Mouse (Mus musculus) kidney, embryonic 16.5 days (tissue): ENCODE measurements around the gene Pip5k1b. TPM values are rescaled to one million over a fixed set of nuclear protein-coding genes. Genes with fewer than 3 reads are reported as not detected.

Experiments
- ATAC-seq: fragments of 200-750 bp; cut with Nextera tagmentation; 2 replicates; pipeline ENCODE4 v1.8.0; 2017; ENCODE audit warnings: moderate TSS enrichment; ENCODE audit not compliant: low FRiP score, low TSS enrichment
- H3K27ac ChIP-seq: fragments of 300-500 bp; sonication (generic); 2 replicates; pipeline ENCODE4 v1.5.1; 2014; ENCODE audit warnings: low read length
- H3K27me3 ChIP-seq: fragments of 300-500 bp; sonication (generic); 2 replicates; pipeline ENCODE4 v1.6.1; 2014; ENCODE audit warnings: low read length, control low read depth, mixed read lengths; ENCODE audit not compliant: insufficient read depth
- H3K36me3 ChIP-seq: fragments of 300-500 bp; sonication (generic); 2 replicates; pipeline ENCODE4 v1.6.1; 2014; ENCODE audit warnings: low read length, control low read depth, mixed read lengths; ENCODE audit not compliant: insufficient read depth
- H3K4me1 ChIP-seq: fragments of 300-500 bp; sonication (generic); 2 replicates; pipeline ENCODE4 v1.6.1; 2014; ENCODE audit warnings: low read length, control low read depth, mixed read lengths; ENCODE audit not compliant: insufficient read depth
- H3K4me2 ChIP-seq: fragments of 300-500 bp; sonication (generic); replicated peaks from 2 replicates; pipeline ENCODE4 v1.6.1; 2014; ENCODE audit warnings: low read depth, low read length
- H3K4me3 ChIP-seq: fragments of 300-500 bp; sonication (generic); 2 replicates; pipeline ENCODE4 v1.5.1; 2014; ENCODE audit warnings: mild to moderate bottlenecking, low read length
- H3K9ac ChIP-seq: fragments of 300-500 bp; sonication (generic); replicated peaks from 2 replicates; pipeline ENCODE4 v1.6.1; 2014; ENCODE audit warnings: low read length
- H3K9me3 ChIP-seq: fragments of 300-500 bp; sonication (generic); 2 replicates; pipeline ENCODE4 v1.6.1; 2016; ENCODE audit warnings: low read length, control low read depth
- WGBS: fragments of 180-500 bp; shearing (Covaris S2); extraction: QIAGEN DNeasy Blood & Tissue Kit; methylation state at CpG from one replicate; pipeline ENCODE4 v1.1.7; 2014; 5-methylcytosine and 5-hydroxymethylcytosine counted together
- polyA plus RNA-seq: library from polyadenylated mRNA; unstranded; fragments of >200 nt; fragmentation: Nextera tagmentation; extraction: Ambion mirVana; gene quantifications from 2 replicates; pipeline ENCODE4 v1.2.1, GENCODE M21; 2015

The Pip5k1b gene
- polyA plus RNA-seq, 1 experiment from 2014 or later = 2.2 TPM

- Histone ChIP-seq H3K9ac (no peak overlapping the region), H3K27ac (peak overlapping the region; percentile 43), H3K4me3 (no peak overlapping the region; the same call in 1 of the 2 replicates), H3K36me3 (no peaks in the 10 kb centered on the region), H3K4me1 (0 out of 2 replicates have a peak, but pooled peaks cover 7% of the 10 kb centered on the region), H3K4me2 (peak overlapping the region; percentile 42), H3K27me3 (no peaks in the 10 kb centered on the region), H3K9me3 (no peaks in the 10 kb centered on the region)
- 45% methylated on average over 19 of the region's 19 CpGs for WGBS
- peak; percentile 89 for ATAC-seq
Observed at GRCm38 (mm10) chr19:24371763-24372640, 183.7 kb downstream of the Pip5k1b start.

DNA sequence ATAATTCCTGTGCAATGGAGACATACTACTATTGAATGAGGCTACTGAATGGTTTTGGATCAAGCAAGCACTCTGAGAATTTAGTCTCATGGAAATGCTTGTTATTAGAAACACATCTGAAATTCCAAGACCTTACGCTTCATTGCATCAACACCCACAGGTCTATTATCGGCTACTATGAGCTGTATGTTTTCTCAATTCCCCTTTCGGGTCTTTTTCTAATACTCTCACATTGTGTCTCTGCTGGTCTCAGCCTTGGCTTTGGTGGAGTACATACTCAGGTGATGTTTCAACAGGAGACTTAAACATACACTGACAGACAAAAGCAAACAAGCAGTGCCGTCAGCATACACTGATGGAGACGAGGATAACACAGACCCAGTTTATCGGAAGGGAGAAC lies 187.3 kb downstream of the Pip5k1b start:
- H3K9me3 ChIP-seq = no peaks in the 10 kb centered on the region
- WGBS = 79% methylated on average over 6 of the region's 6 CpGs
- no peak overlapping the region for H3K27ac ChIP-seq
- H3K4me1 ChIP-seq = 0 out of 2 replicates have a peak, but pooled peaks cover 7% of the 10 kb centered on the region
- H3K36me3 ChIP-seq = no peaks in the 10 kb centered on the region
- no peak overlapping the region for H3K9ac ChIP-seq
- ATAC-seq = no peak
- H3K27me3 ChIP-seq = no peaks in the 10 kb centered on the region
- no peak overlapping the region for H3K4me3 ChIP-seq
- H3K4me2 ChIP-seq = no peak overlapping the region

DNA sequence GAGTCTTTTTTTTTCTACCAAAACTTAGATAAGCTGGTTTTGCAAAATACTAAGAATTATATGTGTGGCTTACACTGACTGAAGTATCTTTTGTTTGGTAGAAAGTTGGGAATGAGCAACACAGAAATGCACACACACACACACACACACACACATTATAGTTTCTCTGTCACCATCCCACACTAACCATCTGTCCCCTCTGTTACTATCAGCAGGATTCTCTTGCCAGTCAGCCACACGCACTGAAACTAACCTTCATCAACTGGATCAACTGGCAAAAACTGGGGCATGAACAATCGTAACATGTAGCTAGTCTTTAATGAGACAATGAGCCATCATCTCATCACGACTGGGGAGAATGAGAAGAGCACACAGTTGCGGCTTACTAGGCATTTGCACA lies 187.9 kb downstream of the Pip5k1b start:
- Histone ChIP-seq H3K36me3 (no peaks in the 10 kb centered on the region), H3K4me3 (no peak overlapping the region), H3K4me1 (peaks cover 11% of the 10 kb centered on the region; the same call in 1 of the 2 replicates), H3K9ac (no peak overlapping the region), H3K27ac (no peak overlapping the region), H3K27me3 (no peaks in the 10 kb centered on the region), H3K4me2 (no peak overlapping the region), H3K9me3 (no peaks in the 10 kb centered on the region)
- WGBS = 88% methylated on average over 4 of the region's 4 CpGs
- no peak for ATAC-seq

DNA sequence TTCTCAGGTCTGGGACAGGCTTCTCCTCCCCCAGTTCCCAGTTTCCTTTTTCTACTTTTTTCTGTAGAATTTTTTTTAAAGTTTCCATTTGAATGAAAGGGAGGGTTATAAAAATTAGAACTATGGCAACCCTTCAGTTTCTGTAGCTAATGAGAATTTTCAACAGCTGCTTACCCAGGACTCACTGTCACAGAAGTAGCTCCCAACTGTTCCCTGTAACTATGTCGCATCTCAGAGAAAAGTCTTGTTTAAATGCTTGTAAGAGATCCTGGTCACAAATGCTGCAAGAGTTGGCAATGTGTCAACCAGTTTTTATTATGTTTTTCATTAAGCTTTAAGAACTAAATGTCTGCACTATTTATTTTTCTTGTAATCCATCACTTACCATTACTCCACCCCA lies 188.9 kb downstream of the Pip5k1b start:
- 59% methylated on average over 1 of the region's 1 CpGs for WGBS

GRCm38 (mm10) chr19:24362626-24363321 lies 192.9 kb downstream of the Pip5k1b start:
- WGBS = 17% methylated on average over 8 of the region's 8 CpGs
- peak overlapping the region; percentile 75 for H3K27ac ChIP-seq
- H3K4me3 ChIP-seq = no peak overlapping the region
- ATAC-seq = peak; percentile 82
- H3K9me3 ChIP-seq = no peaks in the 10 kb centered on the region
- H3K9ac ChIP-seq = no peak overlapping the region
- H3K36me3 ChIP-seq = no peaks in the 10 kb centered on the region
- peaks cover 16% of the 10 kb centered on the region for H3K4me1 ChIP-seq
- H3K27me3 ChIP-seq = no peaks in the 10 kb centered on the region
- H3K4me2 ChIP-seq = peak overlapping the region; percentile 13; the same call in 1 of the 2 replicates

More for the DNA sequence above, 188.9 kb downstream of the Pip5k1b start:
- no peak for ATAC-seq
- Histone ChIP-seq H3K27me3 (no peaks in the 10 kb centered on the region), H3K4me2 (no peak overlapping the region), H3K4me3 (no peak overlapping the region), H3K9ac (no peak overlapping the region), H3K9me3 (no peaks in the 10 kb centered on the region), H3K27ac (no peak overlapping the region), H3K4me1 (peaks cover 13% of the 10 kb centered on the region), H3K36me3 (no peaks in the 10 kb centered on the region)

DNA sequence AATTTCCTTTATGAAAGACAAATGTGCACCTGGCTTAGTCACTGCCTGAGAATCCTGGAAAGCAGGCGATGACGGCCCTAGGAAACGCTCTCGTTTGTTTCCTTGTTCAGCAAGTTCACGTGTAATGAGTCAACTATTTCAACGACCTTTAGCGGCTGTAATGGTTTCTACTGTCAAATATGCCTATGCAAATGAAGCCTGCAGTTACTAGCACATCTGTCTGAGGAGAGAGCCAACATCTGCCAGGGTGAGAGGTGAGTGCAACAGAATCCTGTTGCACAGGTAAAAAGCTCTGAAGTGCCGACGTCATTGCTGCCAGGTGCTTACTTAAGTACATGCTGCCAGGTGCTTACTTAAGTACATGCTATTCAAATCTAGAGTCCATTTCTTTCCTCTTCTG lies 196.4 kb downstream of the Pip5k1b start:
- ATAC-seq = no peak
- Histone ChIP-seq H3K9me3 (no peaks in the 10 kb centered on the region), H3K4me3 (no peak overlapping the region), H3K4me2 (no peak overlapping the region), H3K27me3 (no peaks in the 10 kb centered on the region), H3K4me1 (peaks cover 16% of the 10 kb centered on the region), H3K36me3 (no peaks in the 10 kb centered on the region), H3K27ac (no peak overlapping the region), H3K9ac (no peak overlapping the region)
- 78% methylated on average over 9 of the region's 9 CpGs for WGBS

- Histone ChIP-seq H3K4me1 (no peaks in the 10 kb centered on the region), H3K9me3 (no peaks in the 10 kb centered on the region), H3K27ac (0 out of 2 replicates have a peak overlapping the region, but pooled peaks have one; percentile 10), H3K4me3 (no peak overlapping the region), H3K4me2 (no peak overlapping the region), H3K27me3 (no peaks in the 10 kb centered on the region), H3K36me3 (no peaks in the 10 kb centered on the region), H3K9ac (no peak overlapping the region)
- 68% methylated on average over 5 of the region's 5 CpGs for WGBS
- ATAC-seq = no peak
Observed at GRCm38 (mm10) chr19:24352298-24352959, 203.2 kb downstream of the Pip5k1b start.

DNA sequence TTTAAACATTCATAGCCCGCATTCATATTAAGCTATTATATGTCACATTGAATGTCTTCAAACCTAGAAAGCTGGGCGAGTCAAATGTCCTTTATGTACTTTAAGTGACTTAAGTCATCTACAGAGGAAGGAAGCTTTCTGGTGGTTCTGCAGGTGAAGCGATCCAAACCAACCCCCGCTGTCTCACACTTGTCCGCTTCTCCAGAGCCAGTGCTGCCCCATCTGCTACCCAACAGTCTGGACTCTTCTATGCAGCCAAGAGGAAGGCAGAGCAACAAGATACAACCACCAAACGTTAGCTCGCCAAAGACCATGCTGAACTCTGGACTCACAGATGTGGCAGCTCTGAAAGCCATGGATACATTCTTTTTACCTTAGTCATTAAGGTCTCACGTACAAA lies 211.2 kb downstream of the Pip5k1b start:
- no peak overlapping the region for H3K27ac ChIP-seq
- ATAC-seq = no peak
- no peaks in the 10 kb centered on the region for H3K4me1 ChIP-seq
- H3K36me3 ChIP-seq = no peaks in the 10 kb centered on the region
- H3K4me2 ChIP-seq = no peak overlapping the region
- 91% methylated on average over 8 of the region's 8 CpGs for WGBS
- H3K9me3 ChIP-seq = 0 out of 2 replicates have a peak, but pooled peaks cover 3% of the 10 kb centered on the region
- no peak overlapping the region for H3K4me3 ChIP-seq
- H3K9ac ChIP-seq = no peak overlapping the region
- H3K27me3 ChIP-seq = no peaks in the 10 kb centered on the region

DNA sequence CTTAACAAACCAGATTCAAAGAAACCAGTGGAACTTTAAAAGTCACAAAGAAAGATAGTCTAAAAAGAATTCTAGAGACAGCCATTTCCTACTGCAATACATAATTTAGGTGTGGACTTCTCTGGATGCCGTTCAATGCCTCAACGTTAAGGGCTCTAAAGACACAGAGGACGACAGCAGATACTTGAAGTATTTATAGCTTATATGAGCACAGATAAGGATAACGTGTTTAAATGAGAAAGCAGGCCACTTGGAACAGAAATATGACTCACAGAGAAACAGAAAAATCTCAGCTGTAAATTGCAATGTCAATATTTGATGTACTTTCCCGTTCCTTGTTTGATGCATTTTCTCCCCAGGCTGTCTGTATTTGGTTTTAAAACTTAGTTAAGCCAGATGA lies 212.9 kb downstream of the Pip5k1b start:
- Histone ChIP-seq H3K27ac (no peak overlapping the region), H3K9me3 (0 out of 2 replicates have a peak, but pooled peaks cover 3% of the 10 kb centered on the region), H3K9ac (no peak overlapping the region), H3K4me3 (no peak overlapping the region), H3K4me1 (no peaks in the 10 kb centered on the region), H3K4me2 (no peak overlapping the region), H3K36me3 (no peaks in the 10 kb centered on the region), H3K27me3 (no peaks in the 10 kb centered on the region)
- no peak for ATAC-seq
- 51% methylated on average over 5 of the region's 5 CpGs for WGBS
